Mouse (Mus musculus) cerebral cortex, adult 2 months (tissue): Measurements from ENCODE around the gene Slc26a11.

ENCODE experiments used
- WGBS: fragments of 180-500 bp; shearing (Covaris S2); methylation state at CpG from one replicate; pipeline ENCODE4 v1.1.7; 2018; 5-methylcytosine and 5-hydroxymethylcytosine counted together

The Slc26a11 gene

GRCm38 (mm10) chr11:119362769-119363533 lies 7.6 kb downstream of the Slc26a11 start:
- 43% methylated on average over 11 of the region's 11 CpGs for WGBS

- 30% methylated on average over 11 of the region's 11 CpGs for WGBS
These were observed 8.3 kb downstream of the Slc26a11 start for GRCm38 (mm10) chr11:119363534-119364145.

GRCm38 (mm10) chr11:119375425-119375824 lies 20.1 kb downstream of the Slc26a11 start:
- 81% methylated on average over 6 of the region's 6 CpGs for WGBS

GRCm38 (mm10) chr11:119377326-119377725 lies 22.0 kb downstream of the Slc26a11 start:
- WGBS = 90% methylated on average over 11 of the region's 11 CpGs

DNA sequence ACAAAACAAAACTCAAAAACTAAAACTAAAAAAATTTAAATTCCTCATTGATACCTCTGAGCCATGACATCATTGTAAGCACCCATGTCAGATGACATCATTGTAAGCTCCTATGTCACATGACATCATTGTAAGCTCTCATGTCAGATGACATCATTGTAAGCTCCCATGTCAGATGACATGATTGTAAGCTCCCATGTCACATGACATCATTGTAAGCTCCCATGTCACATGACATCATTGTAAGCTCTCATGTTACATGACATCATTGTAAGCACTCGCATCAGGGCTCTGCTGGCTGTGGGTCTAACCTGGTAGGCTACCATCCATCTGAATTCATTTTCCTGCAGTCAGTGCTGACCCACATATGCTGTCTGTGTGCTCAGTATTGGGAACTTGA lies 23.2 kb downstream of the Slc26a11 start:
- 98% methylated on average over 1 of the region's 1 CpGs for WGBS

DNA sequence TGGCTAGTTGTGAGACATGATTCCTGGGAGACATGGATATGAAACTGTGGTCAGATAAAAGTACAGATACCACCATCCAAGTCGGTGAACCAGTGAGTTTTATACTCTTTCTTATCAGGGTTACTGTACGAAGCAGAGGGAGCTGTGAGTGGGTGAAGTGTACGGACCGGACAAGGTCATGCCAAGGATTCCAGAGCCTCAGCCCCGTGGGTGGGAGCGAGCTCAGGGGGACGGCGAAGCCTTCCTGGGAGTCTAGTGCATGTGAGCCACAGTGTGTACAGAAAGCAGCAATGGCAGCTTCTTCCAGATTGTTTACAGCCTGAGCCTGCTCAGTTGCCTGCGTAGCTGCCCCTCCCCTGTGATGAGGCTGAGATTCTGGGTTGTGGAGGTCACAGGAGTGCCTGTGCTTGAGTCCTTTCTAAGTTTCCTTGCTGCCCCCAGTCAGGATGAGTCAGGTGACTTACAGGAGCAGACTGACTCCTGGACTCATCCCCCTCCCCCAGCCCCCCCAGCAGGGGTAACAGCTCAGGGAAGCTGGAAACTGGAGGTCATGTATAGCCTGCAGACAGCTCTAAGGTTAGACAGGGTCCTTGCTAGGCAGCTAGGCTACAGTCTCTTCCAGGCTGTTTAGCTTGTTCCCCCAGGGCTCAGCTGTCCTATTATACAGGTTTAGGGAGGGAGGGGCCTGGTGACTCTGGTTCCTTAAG lies 26.4 kb downstream of the Slc26a11 start:
- 91% methylated on average over 9 of the region's 9 CpGs for WGBS

DNA sequence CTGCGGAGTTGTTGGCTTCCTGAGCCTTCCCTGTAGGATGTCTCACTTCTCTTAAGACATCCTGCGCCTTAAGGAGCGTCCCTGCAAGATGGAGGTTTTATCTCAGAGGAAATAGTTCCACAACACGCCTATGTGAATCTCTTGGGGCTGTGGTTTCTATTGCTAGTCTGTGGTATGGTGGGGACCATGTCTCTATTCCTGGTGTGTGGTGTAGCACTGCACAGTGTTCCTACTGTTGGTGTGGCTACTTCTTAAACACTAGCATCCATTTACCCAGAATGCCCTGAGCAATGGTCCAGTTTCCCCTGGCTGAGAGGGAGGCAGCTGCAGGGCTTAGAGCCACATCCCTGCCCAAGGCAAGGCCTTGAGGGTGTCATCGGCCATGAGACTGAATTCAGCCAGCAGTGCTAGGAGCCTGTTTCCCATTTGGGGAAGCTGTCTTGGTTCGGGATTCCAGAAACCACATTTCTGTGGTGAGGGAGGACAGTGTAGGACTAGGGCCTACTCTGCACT lies 27.0 kb downstream of the Slc26a11 start:
- whole genome bisulfite sequencing = 84% methylated on average over 6 of the region's 6 CpGs

DNA sequence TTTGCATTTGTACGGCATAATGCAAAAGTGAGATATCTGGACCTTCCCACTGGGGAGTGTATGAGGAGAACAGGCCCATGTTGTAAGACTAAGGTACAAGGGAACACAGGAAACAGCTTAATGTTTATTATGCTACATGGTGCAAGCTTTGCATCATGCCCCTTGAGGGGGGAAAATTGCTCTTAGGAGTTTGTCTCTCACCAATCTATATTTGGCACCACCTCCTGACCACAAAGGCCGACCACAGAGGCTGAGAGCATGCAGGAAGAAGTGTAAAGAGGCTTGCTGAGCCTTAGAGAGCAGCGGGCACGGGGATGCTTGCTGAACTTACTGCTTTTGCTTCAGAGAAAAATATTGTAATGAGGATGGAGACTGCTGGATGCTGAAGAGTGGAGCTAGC lies 29.5 kb downstream of the Slc26a11 start:
- 87% methylated on average over 4 of the region's 4 CpGs for WGBS

DNA sequence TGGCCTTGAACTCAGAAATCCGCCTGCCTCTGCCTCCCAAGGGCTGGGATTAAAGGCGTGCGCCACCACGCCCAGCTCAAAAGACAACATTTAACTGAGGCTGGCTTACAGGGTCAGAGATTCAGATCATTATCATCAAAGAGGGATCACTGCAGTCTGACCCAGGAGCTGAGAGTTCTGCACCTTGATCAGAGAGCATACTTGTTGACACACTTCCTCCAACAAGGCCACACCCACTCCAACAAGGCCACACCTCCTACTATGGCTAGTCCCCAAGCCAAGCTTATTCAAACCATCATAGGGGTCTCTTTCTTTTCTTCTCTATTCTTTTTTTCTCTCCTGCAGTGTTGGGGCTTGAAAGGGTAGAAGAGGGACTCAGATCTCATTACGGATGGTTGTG lies 30.9 kb downstream of the Slc26a11 start:
- WGBS = 97% methylated on average over 5 of the region's 5 CpGs

- 72% methylated on average over 3 of the region's 3 CpGs for WGBS
These were observed 31.9 kb downstream of the Slc26a11 start for GRCm38 (mm10) chr11:119387273-119387672.

DNA sequence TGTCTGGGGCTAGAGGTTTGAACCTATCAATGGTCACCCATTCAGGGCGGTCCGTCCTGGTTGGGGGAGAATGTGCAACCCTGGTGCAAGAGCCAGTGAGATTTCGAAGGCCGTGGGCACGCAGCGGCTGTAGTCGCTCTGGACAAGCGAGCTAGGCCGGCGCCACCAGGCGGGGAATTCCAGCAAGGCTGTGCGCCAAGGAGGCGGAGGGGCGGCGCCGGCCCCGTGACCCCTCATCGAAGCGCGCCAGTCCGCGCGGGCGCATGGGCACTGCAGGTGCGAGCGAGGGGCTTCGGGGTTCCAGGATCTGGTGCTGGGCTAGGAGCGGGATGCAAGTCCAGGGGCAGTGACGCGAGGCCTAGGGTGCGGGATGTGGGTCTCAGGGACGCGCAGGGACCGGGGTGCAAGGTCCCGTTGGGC lies 34.5 kb downstream of the Slc26a11 start:
- 1% methylated on average over 35 of the region's 35 CpGs for WGBS

GRCm38 (mm10) chr11:119390271-119391231 lies 35.2 kb downstream of the Slc26a11 start:
- 4% methylated on average over 53 of the region's 53 CpGs for WGBS

- WGBS = 59% methylated on average over 7 of the region's 7 CpGs
These were observed 36.1 kb downstream of the Slc26a11 start for GRCm38 (mm10) chr11:119391386-119392000.

GRCm38 (mm10) chr11:119392001-119392614 lies 36.8 kb downstream of the Slc26a11 start:
- 19% methylated on average over 12 of the region's 12 CpGs for WGBS

DNA sequence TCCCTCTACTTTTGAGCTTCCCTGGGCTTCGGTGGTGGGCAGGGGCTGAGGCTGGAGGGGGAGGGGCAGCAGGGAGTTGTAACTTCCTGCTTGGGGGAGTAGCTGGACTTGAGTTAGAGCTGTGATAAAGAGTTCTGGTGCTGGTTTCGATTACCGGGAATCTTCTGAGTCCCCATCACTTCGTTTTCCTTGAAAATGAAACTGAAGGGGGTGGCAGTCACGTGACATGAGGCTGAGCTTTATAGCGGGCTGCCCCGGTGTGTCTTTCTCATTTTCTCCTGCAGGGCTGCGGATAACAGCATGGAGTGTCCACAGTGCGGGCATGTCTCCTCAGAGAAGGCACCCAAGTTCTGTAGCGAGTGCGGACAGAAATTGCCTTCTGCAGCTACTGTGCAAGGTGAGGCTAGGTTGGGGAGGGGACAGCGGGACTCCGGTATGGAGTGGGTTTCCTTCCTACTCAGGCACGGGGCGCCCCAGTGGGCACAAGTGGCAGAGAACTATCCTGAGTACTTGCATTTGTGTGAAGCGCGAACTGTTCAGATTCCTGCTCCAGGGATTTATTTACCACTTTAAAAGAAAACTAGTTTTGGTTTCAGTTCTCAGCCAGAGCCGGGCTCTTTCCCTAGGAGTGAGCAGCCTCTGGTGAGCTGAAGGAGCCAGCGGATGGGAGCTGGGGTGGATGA lies 37.6 kb downstream of the Slc26a11 start, which contains the start of gene Rnf213:
TSS of gene Rnf213 (plus strand) at position 301 of the 683 bp plus-strand sequence.
- WGBS = 2% methylated on average over 19 of the region's 19 CpGs

GRCm38 (mm10) chr11:119393483-119393804 lies 38.1 kb downstream of the Slc26a11 start:
- 34% methylated on average over 7 of the region's 7 CpGs for WGBS

- whole genome bisulfite sequencing = 77% methylated on average over 6 of the region's 6 CpGs
These were observed 38.9 kb downstream of the Slc26a11 start for GRCm38 (mm10) chr11:119394210-119394609.

DNA sequence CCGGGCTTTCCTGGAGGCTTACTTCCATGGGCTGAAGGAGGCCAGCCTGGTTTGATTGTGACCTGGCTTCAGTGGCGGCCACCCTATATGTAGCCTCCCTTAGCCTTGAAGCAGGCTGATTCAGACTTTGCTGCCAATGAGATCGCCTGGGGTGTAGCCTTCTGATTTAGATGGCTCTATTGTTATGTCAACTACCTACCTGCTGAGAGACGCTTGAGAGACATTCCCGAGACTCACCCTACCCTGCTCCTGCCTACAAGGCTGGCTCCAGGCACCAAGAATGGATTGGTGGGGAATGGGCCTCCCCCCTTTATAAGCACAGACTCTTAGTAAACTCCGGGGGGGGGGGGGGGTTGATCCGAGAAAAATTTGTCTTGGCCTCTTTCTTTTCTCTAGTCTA lies 40.0 kb downstream of the Slc26a11 start:
- 52% methylated on average over 7 of the region's 7 CpGs for WGBS

DNA sequence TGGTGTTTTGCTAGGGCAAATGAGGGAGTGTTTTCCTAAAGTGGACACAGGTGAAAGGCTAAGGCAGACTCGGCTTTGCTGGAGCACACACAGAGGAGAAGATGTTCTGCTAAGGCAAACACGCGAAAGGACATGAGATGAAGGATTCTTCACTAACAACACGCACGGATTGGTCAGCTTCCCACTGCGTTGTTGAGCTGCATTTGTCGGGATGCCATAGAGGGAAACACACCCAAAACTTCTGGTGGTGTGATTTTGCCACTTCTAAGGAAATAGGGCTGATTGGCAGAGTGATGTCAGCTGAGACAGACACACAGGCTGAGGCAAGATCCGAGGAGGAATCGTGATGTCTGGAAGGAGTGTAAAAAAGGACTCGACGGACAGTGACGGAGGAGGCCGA lies 40.6 kb downstream of the Slc26a11 start:
- 57% methylated on average over 13 of the region's 13 CpGs for WGBS

DNA sequence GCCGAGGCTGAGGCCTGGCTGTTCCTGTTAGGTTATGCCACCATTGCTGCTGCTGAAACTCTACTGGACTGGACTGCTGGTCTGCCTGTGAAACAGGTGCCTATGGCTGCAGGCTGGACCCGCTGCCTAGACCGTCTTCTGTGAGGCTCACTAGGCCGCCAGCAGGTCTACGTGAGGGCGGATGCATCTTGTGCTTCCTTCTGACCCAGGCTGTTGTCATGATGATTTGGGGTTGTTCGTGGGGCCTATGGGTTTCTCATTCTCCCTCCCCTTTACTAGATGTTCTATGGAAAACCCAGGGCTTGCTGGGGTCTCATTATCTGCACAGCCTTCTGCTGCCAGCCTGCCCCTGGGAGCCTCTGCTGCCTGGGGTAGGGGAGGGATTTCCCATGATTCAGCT lies 41.1 kb downstream of the Slc26a11 start:
- WGBS = 87% methylated on average over 7 of the region's 7 CpGs
